8 mouse cellular contexts compared by ENCODE assay signal in the genomic region with DNA sequence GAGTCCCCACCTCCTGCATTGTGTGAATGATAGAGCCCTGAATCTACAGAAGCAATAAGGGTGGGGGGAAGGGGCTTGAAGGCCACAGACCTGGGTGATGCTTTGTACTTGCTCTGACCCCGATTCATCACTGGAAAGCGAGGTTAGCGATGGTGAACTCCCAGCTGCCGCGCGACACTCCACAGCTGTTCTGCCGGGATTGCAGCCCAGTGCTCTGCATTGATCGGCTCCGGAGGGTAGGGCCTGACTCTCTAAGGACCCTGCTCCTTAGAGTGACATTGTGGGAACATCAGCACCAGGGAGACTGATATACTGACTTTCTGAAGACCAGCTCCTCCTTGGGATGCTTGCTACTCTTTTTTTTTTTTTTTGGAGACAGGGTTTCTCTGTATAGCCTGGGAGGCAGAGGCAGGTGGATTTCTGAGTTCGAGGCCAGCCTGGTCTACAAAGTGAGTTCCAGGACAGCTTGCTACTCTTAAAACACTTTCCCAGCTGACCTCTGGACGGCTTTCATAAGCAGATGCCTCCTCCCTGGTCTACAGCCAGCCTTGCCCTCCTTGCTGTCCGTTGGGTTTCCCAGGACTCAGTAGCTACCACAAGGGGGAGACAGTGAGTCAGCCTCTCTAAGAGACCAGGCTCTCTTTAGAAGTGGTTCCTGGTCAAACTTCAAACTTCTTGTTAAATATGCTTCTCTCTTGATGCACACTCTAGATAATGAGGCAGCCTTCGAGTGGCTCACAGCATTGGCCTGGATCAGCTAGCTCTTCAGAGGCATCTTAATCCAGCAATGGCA. TPM values are rescaled to one million over a fixed set of nuclear protein-coding genes. Genes with fewer than 3 reads are reported as not detected.
A peak's percentile ranks its signal among the peaks of the same experiment; 100 is the strongest.
DNase-seq lines count a peak whose midpoint lies in the region; ATAC-seq and TF ChIP-seq lines count a peak whose summit lies in the region.

No protein-coding gene starts in this region.

- WGBS in kidney, adult 2 months, result 35% methylated on average over 13 of the region's 13 CpGs
- WGBS in limb, embryonic 14.5 days, result 56% methylated on average over 13 of the region's 13 CpGs

- H3K36me3 ChIP-seq in kidney, adult 2 months (ENCODE audit: control insufficient read depth, insufficient read depth, low read length), result no peaks in the 10 kb centered on the region
- no peaks in the 10 kb centered on the region for H3K36me3 ChIP-seq in limb, embryonic 14.5 days (ENCODE audit: control insufficient read depth, insufficient read depth, low read length)

- H3K9me3 ChIP-seq in limb, embryonic 14.5 days (ENCODE audit: control insufficient read depth, low read length), result no peaks in the 10 kb centered on the region

- no peaks in the 10 kb centered on the region for H3K4me1 ChIP-seq in kidney, adult 2 months (ENCODE audit: control insufficient read depth, insufficient read depth, low read length)
- no peaks in the 10 kb centered on the region for H3K4me1 ChIP-seq in limb, embryonic 14.5 days (ENCODE audit: control insufficient read depth, insufficient read depth, low read length)

- ATAC-seq in erythroid progenitor cell, adult 5-6 weeks (replicated peaks; ENCODE audit: low FRiP score, poor library complexity, severe bottlenecking), result peak; percentile 62; the same call in 1 of the 2 replicates
- no peak for ATAC-seq in limb, embryonic 14.5 days (ENCODE audit: low FRiP score, low read depth)

- no peak overlapping the region for H3K4me2 ChIP-seq in limb, embryonic 14.5 days (replicated peaks; ENCODE audit: low read depth, low read length, severe bottlenecking)

- TF ChIP-seq CTCF in kidney, adult 2 months (conservative IDR thresholded peaks at IDR 0.05; ENCODE audit: insufficient read depth, insufficient read length, low read depth, low read length), result peak; percentile 85

- DNase-seq in 3T3-L1 (ENCODE audit: low read depth, low spot score), result peak; percentile 84
- DNase-seq in CD8-positive naive resting alpha-beta T cell, adult 2 months (ENCODE audit: low read depth in 2 of 2, low spot score in 2 of 2), result peak; percentile 42 to 61
- DNase-seq in brain, adult 2 months (ENCODE audit: low read depth, low spot score), result peak; percentile 87
- DNase-seq in kidney, adult 2 months, result peak; percentile 87
- peak; percentile 79 for DNase-seq in limb, embryonic 14.5 days (ENCODE audit: low spot score)
- peak; percentile 85 for DNase-seq in retina, embryonic 14.5 days (ENCODE audit: low spot score)
- DNase-seq in urinary bladder, postnatal 25 days (ENCODE audit: low spot score), result peak; percentile 64

- H3K4me3 ChIP-seq in kidney, adult 2 months (ENCODE audit: insufficient read depth, low read depth, low read length), result no peak overlapping the region
- H3K4me3 ChIP-seq in limb, embryonic 14.5 days (replicated peaks; ENCODE audit: low read length), result no peak overlapping the region

- no peak overlapping the region for H3K27ac ChIP-seq in kidney, adult 2 months (ENCODE audit: insufficient read depth, low read depth, low read length)
- H3K27ac ChIP-seq in limb, embryonic 14.5 days (replicated peaks; ENCODE audit: low read depth, low read length), result no peak overlapping the region

- H3K27me3 ChIP-seq in kidney, adult 2 months (replicated peaks; ENCODE audit: control insufficient read depth, insufficient read depth, low read length), result no peaks in the 10 kb centered on the region
- H3K27me3 ChIP-seq in limb, embryonic 14.5 days (ENCODE audit: control insufficient read depth, insufficient read depth, low read length), result no peaks in the 10 kb centered on the region

- H3K9ac ChIP-seq in limb, embryonic 14.5 days (ENCODE audit: low read depth, low read length, severe bottlenecking), result no peak overlapping the region

- TF ChIP-seq POLR2A in kidney, adult 2 months (IDR thresholded peaks at IDR 0.05; ENCODE audit: low read depth, low read length), result no peak
- no peak for TF ChIP-seq POLR2A in limb, embryonic 14.5 days (IDR thresholded peaks at IDR 0.05; ENCODE audit: borderline replicate concordance, extremely low read depth, insufficient read depth, insufficient read length)

RNA-seq across cellular contexts. Expression of gene Slc22a3, which starts 27.0 kb away (rescaled TPM):
- 1.3 TPM in 1 of 2 replicates, not detected in the other for total RNA-seq in erythroid progenitor cell, adult 5-6 weeks (2015; ENCODE audit: low replicate concordance)
- total RNA-seq in erythroid progenitor cell, adult 5-6 weeks (2017; ENCODE audit: low replicate concordance), result 0.64 TPM in 1 of 2 replicates, not detected in the other
- 1.3 and 1.4 TPM in 2 replicates for polyA plus RNA-seq in kidney, adult 2 months (2012; rRNA removed)
- polyA plus RNA-seq in limb, embryonic 14.5 days (2012; rRNA removed), result 2.0 and 2.2 TPM in 2 replicates
- 1.5 and 1.6 TPM in 2 replicates for polyA plus RNA-seq in limb, embryonic 14.5 days (2014; fragmentation: Nextera tagmentation; extraction: Ambion mirVana)

RNA-seq across cellular contexts. Expression of gene Slc22a2, which starts 49.4 kb away (rescaled TPM):
- not detected in 2 replicates for total RNA-seq in erythroid progenitor cell, adult 5-6 weeks (2015; ENCODE audit: low replicate concordance)
- not detected in 2 replicates for total RNA-seq in erythroid progenitor cell, adult 5-6 weeks (2017; ENCODE audit: low replicate concordance)
- polyA plus RNA-seq in kidney, adult 2 months (2012; rRNA removed), result 190 and 199 TPM in 2 replicates
- polyA plus RNA-seq in limb, embryonic 14.5 days (2012; rRNA removed), result 0.04 TPM in 1 of 2 replicates, not detected in the other
- not detected in 2 replicates for polyA plus RNA-seq in limb, embryonic 14.5 days (2014; fragmentation: Nextera tagmentation; extraction: Ambion mirVana)

Comparison
In these comparisons a context has a peak if more than half of its experiments do, and no peak if none do; other contexts are left out.
1. RNA of gene Slc22a2, which starts 49.4 kb away (polyA plus RNA-seq): 190 to 199 TPM in kidney, adult 2 months; 0.04 TPM in limb, embryonic 14.5 days; every median in the first group is over 100 times any median in the second.
2. Peak in every context shown above with its lines, with median percentiles within 50 percentile points of each other: DNase-seq.